Mouse (Mus musculus) cerebellum, adult 9-11 months (tissue): ENCODE measurements around the gene Pde1c.
"Not testable (repeated sequence)": the region's sequence is repeated elsewhere in the genome, so short reads cannot be mapped to it uniquely, and the experiment has no call there.

Experiments used
- DNase-seq: peaks from one replicate; pipeline ENCODE4 v3.0.0; 2022

Pde1c gene

GRCm38 (mm10) chr6:56568470-56569372 lies at the start of gene Pde1c:
Gene Pde1c (minus strand): TSS chr6:56569103.
- DNase-seq, result peak; percentile 35

- no peak for DNase-seq
These were observed 48.2 kb upstream of the Pde1c start for GRCm38 (mm10) chr6:56616982-56617613.

- DNase-seq, result no peak
These were observed 47.5 kb upstream of the Pde1c start for GRCm38 (mm10) chr6:56616228-56616981.

DNA sequence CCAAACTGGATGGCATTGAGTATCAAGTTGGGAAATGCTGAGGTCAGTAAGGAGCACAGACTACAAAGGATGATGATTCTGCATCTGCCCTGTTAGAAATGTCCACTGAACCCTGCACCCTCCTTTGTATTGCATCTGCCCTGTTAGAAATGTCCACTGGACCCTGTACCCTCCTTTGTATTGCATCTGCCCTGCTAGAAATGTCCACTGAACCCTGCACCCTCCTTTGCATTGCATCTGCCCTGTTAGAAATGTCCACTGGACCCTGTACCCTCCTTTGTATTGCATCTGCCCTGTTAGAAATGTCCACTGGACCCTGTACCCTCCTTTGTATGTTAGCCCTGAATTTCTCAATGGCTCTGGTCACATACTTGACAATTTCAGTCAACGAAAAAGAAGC lies 40.6 kb upstream of the Pde1c start:
- DNase-seq, result not testable (repeated sequence)

DNA sequence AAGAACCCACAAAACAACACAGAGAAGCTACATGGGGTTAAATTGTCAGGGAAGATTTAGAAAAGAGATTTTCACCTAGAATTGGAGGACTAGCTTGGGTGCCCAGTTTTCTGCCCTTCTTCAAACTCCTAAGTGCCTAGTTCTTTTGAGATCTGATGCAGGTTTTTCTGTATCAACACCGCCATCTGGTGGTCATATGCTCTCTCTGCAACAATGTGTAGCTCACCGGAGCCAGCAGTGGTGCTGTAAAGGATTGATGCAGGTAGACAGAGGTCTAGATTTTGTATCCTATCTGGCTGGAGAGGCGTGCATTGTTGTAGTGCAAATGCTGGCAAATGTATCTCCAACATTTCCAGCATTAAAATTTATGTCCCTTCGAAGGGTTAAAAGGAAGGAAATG lies 39.4 kb upstream of the Pde1c start:
- peak; percentile 68 for DNase-seq

GRCm38 (mm10) chr6:56579568-56579967 lies 10.7 kb upstream of the Pde1c start:
- no peak for DNase-seq

DNA sequence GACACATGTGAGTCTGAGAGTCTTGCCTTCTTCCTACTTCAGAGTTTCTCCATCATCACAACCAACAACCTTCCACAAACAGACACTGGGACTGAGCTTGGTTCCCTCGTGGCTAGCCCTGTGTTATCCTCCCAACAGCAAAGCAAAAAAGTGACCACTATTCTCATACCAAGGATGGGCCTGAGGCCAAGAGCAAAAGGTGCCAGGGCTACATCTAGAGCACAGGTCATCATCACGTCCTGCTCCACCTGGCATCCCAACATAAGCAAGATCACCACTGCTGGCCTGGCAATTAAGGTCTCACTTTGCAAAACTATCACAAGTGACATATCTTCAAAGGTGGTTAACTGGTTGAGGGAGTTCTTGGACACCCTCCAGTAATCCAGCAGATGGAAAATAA lies 8.0 kb downstream of the Pde1c start:
- DNase-seq, result no peak

- DNase-seq, result peak; percentile 98
These were observed 8.4 kb downstream of the Pde1c start for GRCm38 (mm10) chr6:56560474-56560888.

DNA sequence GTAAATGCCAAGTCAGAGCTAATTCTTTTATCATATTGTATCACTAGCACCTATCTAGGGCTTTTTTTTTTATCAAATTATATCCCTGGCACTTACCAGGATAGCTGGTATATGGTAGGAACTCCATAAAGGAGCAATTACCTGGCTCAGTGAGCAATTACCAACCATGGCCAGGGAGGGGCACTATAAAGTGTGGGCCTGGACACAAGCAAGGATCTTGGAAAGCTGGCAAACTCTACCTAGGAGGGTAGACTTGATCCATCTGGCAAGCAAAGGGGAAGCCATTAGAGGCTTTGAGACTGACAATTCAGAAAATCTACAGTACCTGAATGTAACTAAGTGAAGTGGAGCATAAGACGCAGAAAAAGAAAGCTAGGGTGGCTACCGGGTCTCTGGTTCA lies 10.2 kb downstream of the Pde1c start:
- no peak for DNase-seq

DNA sequence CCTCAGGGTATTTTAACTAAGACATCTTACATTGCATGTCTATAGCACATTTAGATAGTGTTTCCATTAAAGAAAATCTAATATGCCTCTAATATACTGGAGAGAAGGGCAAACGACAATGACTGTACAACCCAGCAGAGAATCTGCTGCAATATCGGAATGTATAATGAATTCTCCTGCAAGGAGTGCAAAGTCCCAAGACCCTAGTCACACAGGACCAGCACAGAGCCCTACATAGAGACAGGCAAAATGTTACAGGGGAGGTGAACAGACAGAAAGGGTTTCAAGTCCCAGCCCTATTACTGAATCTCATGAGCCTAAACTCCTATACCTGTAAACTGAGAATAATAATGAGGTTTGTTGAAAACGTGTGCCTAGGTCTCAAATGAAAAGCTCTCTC lies 13.1 kb downstream of the Pde1c start:
- DNase-seq, result no peak

- DNase-seq, result no peak
These were observed 13.5 kb downstream of the Pde1c start for GRCm38 (mm10) chr6:56555382-56555781.

DNA sequence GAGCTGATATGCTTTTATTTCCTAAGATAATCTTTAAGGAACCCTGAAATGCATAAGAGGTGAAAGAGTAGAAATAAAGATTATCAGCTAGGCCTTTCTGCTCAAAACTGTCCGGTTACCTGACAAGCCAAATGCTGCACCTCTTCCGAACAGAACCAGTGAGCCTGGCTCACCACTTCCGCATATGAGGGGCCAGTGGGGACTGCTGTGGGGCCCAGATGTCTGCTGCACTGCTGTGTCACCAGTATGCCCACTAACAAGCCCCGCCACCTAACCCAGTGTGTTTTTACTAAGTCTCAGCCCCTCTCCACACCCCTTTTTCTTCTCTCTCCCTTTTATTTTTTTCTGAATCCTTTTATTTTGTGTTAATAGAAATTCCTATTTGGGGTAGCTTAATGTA lies 17.9 kb downstream of the Pde1c start:
- DNase-seq, result no peak

DNA sequence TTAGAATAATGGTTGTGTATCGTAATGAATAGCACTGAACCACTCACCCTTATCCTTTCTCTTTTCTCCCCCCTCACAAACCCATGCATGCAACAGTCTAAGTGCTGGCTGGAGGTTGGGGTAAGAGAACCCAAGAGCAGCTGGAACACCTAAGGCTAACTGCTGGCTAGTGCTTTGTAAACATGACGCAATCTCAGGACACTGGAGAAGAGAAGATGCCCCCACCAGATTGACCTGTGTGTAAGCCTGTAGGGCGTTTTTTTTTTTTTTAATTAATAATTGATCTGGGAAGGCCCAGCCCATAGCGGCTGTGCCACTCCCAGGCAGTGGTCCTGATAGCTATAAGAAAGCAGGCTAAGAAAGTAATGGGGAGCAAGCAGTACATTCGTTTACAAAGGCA lies 28.7 kb downstream of the Pde1c start:
- no peak for DNase-seq

DNA sequence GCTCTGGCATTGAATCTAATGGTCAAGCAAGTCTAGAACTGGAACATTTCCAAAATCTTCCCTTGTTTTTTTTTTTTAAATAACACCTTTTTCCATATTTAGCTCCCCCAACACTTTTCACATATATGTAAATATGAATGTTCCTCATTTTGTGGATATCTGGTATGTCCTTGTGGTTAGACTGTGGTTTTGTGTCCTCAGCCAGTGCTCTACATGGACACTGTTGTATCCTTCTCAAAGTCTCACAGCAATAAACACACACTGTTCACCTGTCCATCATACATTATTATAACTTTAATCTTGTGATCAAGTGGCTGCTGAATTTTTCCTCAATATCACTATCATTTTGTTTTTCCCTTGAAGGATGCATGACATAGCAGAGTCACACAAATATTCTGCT lies 34.2 kb downstream of the Pde1c start:
- no peak for DNase-seq

DNA sequence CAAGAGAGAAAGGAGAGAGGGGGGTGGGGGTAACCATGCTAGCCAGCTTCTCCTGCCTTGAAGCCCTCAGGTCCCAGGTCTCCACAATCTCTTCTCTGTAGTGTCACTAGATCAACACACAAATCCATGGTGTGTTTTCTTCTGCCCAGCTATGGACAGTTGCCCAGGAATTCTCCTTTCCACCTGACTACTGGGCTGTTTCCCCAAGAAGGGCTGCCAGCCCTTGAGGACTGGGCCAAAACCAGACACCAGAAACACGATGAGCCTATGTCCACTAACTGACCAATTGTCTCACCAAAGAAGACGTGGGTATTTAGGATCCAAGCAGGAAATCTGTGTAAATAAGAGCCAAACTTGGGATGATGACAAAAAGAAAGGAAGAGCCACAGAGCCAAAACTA lies 36.6 kb downstream of the Pde1c start:
- peak; percentile 72 for DNase-seq

DNA sequence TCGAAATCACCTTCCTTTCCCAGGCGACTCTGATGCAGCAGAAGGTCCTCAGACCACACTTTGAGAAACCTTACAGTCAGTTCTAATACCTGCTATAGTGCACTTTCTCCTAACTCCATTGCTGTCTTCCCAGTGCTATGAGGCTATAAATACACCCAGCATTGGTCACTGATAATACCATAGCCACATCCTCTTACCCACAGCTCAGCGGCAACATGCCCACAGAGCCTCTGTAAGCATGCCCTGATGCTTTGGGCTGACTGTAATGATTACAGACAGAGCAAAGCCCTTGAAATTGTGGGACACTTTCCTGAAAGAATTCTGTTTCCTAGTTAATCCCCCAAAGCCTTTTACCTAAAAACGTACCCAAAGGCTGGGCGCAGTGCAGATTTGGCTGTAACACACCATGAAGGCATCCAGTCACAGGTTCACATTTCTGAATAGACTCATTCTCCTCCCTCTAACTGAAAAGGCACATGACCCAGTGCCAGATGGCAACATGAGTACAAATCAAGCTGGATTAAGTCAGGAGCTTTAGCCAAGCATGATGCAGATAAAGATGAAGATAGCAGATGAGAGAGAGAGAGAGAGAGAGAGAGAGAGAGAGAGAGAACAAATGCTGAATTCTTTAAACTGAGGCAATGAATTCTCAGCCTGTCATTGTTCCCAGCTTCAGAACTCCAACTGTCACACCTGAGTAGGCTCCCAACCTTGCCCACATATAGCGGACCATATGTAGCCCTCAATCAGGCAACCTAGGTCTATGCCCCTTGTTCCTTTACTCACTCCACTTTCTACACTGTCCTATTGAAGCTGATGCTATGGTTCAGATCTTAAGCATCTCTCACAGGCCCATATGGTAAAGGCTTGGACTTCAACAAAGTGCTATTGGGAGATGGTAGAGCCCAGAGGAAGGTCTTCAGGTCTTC lies 44.7 kb downstream of the Pde1c start:
- DNase-seq, result peak; percentile 78

DNA sequence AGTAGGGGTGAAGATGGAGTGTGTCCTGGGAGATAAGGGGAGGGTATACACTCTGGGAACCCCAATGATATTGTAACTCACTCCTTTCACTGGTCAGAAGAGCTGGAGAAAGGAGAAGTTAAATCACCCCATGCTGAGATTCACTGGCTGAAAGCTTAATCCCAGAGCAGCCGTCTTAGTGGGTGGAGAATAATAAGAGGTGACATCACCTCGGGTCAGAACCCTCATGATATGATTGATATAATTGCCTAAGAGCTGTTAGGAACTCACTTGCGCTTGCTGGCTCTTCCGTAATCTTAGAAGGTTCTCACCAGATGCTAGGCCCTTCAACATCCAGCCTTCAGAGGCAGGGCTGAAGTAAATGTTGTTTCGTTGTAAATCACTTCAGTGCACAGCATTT lies 79.7 kb downstream of the Pde1c start:
- no peak for DNase-seq

- DNase-seq, result no peak
These were observed 83.8 kb downstream of the Pde1c start for GRCm38 (mm10) chr6:56485078-56485477.

GRCm38 (mm10) chr6:56480914-56481482 lies 87.9 kb downstream of the Pde1c start:
- peak; percentile 44 for DNase-seq

DNA sequence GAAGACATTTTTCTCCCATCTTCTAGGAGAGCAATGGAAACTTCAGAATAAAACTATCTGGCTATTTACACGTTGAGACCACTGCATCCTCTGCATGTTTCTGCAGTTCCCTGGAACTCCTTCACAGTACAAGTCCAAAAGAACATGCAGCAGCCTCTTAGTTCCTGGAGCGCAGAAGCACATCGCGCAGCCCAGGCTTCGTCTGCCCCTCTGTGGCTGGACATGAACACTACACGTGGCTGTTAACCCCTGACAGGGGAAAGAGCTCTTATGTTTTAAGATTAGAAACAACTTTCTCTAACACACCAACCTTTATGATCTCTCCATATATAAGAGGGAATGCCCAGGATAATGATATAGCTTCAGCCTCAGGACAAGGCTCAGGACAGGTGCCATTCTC lies 92.3 kb downstream of the Pde1c start:
- DNase-seq, result peak; percentile 43

DNA sequence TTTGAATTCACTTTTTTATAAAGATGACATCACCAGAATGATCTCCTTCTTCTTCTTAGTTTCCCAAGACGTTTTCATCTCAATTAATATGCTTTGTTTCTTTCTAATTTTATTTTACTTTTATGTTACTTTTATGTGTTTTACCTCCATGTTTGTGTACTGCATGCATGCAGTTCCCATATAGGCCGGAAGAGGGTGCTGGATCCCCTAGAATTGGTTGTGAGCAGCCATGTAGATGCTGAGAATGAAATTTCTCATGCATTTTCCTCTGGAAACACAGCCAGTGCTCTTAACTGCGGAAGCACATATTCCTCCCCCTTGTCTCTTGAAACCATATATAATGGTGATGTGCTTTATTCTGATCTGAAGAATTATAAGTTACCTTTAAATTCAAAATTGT lies 110.8 kb downstream of the Pde1c start:
- no peak for DNase-seq

DNA sequence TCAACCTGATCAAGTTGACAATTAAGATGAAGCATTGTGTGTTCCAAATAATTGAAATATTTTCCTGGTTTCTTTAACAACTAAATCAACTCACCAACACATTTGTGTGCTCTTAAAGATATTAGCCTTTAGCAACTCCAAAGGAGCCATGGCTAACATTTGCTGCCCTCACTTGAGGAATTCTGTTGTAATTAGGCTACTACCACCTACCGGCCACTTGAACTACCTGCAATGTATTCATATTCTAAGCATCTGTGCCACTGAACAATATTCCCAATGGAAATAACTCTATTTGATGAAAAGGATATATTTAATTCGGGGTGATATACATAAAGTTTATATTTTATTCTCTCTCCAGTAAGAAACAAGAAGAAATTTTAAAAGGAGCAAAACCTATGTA lies 121.0 kb downstream of the Pde1c start:
- peak; percentile 31 for DNase-seq
